Mouse (Mus musculus) megakaryocyte, embryonic 14.5 days (primary cell): Measurements from ENCODE around the gene Olfr48.

Experiments used
- FLI1 ChIP-seq: IDR thresholded peaks from 2 replicates; pipeline ENCODE4 v1.6.1; 2012; ENCODE audit warnings: low read length, inconsistent platforms, mixed read lengths
- GATA1 ChIP-seq: IDR thresholded peaks from 3 replicates; pipeline ENCODE4 v1.6.1; 2012; ENCODE audit warnings: mixed read lengths, low read length, inconsistent platforms, borderline replicate concordance

- TF ChIP-seq GATA1, result no peak
- no peak for TF ChIP-seq FLI1
These were observed 6.5 kb downstream of the Olfr48 start, which contains the start of gene Olfr1256 for GRCm38 (mm10) chr2:89841455-89841854.
